Mouse (Mus musculus): ENCODE measurements around the gene Sdf4.

DNA sequence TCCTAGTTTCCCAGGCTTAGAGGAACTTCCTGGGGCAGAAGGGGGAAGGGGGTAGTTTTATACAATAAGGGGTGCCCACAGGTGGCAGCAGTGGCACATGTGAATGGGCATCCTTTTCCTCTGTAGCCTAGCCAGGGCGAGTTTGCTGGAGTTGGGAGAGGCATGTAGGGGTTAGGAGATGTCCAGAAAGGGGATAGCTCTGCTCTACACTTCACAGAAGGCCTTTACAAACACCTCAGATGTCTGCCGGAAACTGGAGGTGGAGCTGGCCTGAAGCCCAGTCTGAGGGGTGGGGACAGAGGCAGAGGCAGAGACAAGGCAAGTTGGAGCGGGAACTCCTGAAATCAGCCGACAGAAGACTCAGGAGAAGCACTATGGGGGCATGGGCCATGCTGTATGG, 33.3 kb downstream of the Sdf4 start, which contains the start of gene Tnfrsf18:
- TF ChIP-seq EP300 (IDR thresholded peaks at IDR 0.05) (no peak), CTCF (IDR thresholded peaks at IDR 0.05) (peak; percentile 56)

Measured in lung, postnatal 0 days (tissue).